Mouse (Mus musculus) liver, embryonic 14.5 days (tissue): Measurements from ENCODE around the gene I830077J02Rik. TPM values are rescaled to one million over a fixed set of nuclear protein-coding genes. Genes with fewer than 3 reads are reported as not detected.

ENCODE experiments used
- ATAC-seq: fragments of 200-750 bp; cut with Nextera tagmentation; 2 replicates; pipeline ENCODE4 v1.8.0; 2017; ENCODE audit warnings: moderate number of reproducible peaks, mild to moderate bottlenecking, moderate library complexity; ENCODE audit not compliant: insufficient read depth
- DNase-seq, 3 experiments: peaks; one replicate each; pipeline ENCODE4 v3.0.0-alpha.2; 2012 to 2013; ENCODE audit warnings: low read depth in 3 of 3, low spot score in 3 of 3
- H3K27ac ChIP-seq: fragments of 300-500 bp; sonication (generic); 2 replicates; pipeline ENCODE4 v1.5.1; 2014; ENCODE audit warnings: moderate library complexity, mild to moderate bottlenecking, control low read depth, inconsistent platforms
- H3K27me3 ChIP-seq: fragments of 300-500 bp; sonication (generic); 2 replicates; pipeline ENCODE4 v1.6.1; 2014; ENCODE audit warnings: mild to moderate bottlenecking, low read length, moderate library complexity; ENCODE audit not compliant: control insufficient read depth, insufficient read depth
- H3K36me3 ChIP-seq: fragments of 300-500 bp; sonication (generic); replicated peaks from 2 replicates; pipeline ENCODE4 v1.6.1; 2014; ENCODE audit warnings: low read depth; ENCODE audit not compliant: control insufficient read depth, insufficient read depth
- H3K4me1 ChIP-seq, 2 experiments: fragments of 200-500 bp in 1 of 2; fragments of 300-500 bp in 1 of 2; sonication (generic) in 1 of 2; replicated peaks; 2 replicates each; pipeline ENCODE4 v1.6.1; 2012 to 2014; ENCODE audit warnings: antibody characterized with exemption in 1 of 2, inconsistent platforms in 1 of 2, low read length in 1 of 2; ENCODE audit not compliant: control insufficient read depth in 2 of 2, insufficient read depth in 2 of 2
- H3K4me2 ChIP-seq: fragments of 300-500 bp; sonication (generic); 2 replicates; pipeline ENCODE4 v1.6.1; 2014; ENCODE audit warnings: low read depth, mild to moderate bottlenecking, control low read depth, moderate library complexity
- H3K4me3 ChIP-seq, 2 experiments: fragments of 200-500 bp in 1 of 2; fragments of 300-500 bp in 1 of 2; sonication (generic) in 1 of 2; 2 replicates each; pipeline ENCODE4 v1.5.1; 2012 to 2014; ENCODE audit warnings: low read depth in 2 of 2, low read length in 2 of 2, mild to moderate bottlenecking in 2 of 2, control low read depth in 1 of 2, inconsistent platforms in 1 of 2, moderate library complexity in 1 of 2; ENCODE audit not compliant: insufficient read depth in 1 of 2
- H3K9ac ChIP-seq: fragments of 300-500 bp; sonication (generic); replicated peaks from 2 replicates; pipeline ENCODE4 v1.6.1; 2014; ENCODE audit warnings: mild to moderate bottlenecking, control low read depth, moderate library complexity
- H3K9me3 ChIP-seq: fragments of 300-500 bp; sonication (generic); 2 replicates; pipeline ENCODE4 v1.6.1; 2016; ENCODE audit warnings: low read length, mixed read lengths; ENCODE audit not compliant: control insufficient read depth
- CTCF ChIP-seq: IDR thresholded peaks from 2 replicates; pipeline ENCODE4 v1.5.1; 2016; ENCODE audit warnings: antibody characterized with exemption, low read depth, control low read depth
- EP300 ChIP-seq: IDR thresholded peaks from 2 replicates; pipeline ENCODE4 v1.6.1; 2016; ENCODE audit warnings: antibody characterized with exemption, low read depth
- WGBS: fragments of 180-500 bp; shearing (Covaris S2); extraction: QIAGEN DNeasy Blood & Tissue Kit; methylation state at CpG from one replicate; pipeline ENCODE4 v1.1.7; 2014; ENCODE audit not compliant: insufficient replicate concordance; 5-methylcytosine and 5-hydroxymethylcytosine counted together
- polyA plus RNA-seq, 2 experiments: library from polyadenylated mRNA; depleted of rRNA in 1 of 2; stranded (reverse) in 1 of 2; unstranded in 1 of 2; fragments of >200 nt; fragmentation: Nextera tagmentation in 1 of 2; extraction: Ambion mirVana in 1 of 2; gene quantifications; 2 replicates each; pipeline versions ENCODE4 v1.2.1 to v1.2.3; 2012 to 2014

The I830077J02Rik gene
- polyA plus RNA-seq, 2 experiments: 3.0 to 4.1 TPM

GRCm38 (mm10) chr3:105929821-105930220 lies 2.6 kb downstream of the I830077J02Rik start:
- no peak for DNase-seq
- Histone ChIP-seq H3K27me3 (no peaks in the 10 kb centered on the region), H3K4me1 (peaks cover 2 to 19% of the 10 kb centered on the region in 2 experiments; a peak in 3 of 4 replicates), H3K4me3 (no peak overlapping the region), H3K36me3 (no peaks in the 10 kb centered on the region), H3K9ac (no peak overlapping the region), H3K27ac (no peak overlapping the region), H3K4me2 (no peak overlapping the region), H3K9me3 (no peaks in the 10 kb centered on the region)
- ATAC-seq: no peak
- TF ChIP-seq CTCF (no peak), EP300 (no peak)
- 48% methylated on average over 7 of the region's 7 CpGs for WGBS

DNA sequence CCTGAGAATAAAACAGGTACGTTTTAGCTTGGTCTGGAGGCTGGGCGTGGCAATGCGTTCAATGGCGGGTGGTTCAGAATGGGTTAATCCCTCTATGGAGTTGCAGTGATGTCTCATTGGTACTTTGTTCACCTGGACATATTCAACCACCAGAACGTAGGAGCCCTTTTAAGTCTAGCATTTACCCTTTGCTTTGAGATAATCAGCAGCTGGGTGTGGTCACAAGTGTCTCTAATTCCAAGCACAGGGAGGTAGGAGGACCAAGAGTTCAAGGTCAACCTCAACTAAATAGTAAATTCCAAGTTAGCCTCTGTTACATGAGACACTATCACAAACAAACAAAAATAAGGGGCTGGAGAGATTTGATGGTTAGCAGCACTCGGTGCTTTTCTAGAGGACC lies 3.7 kb downstream of the I830077J02Rik start:
- Histone ChIP-seq H3K27ac (no peak overlapping the region), H3K9me3 (no peaks in the 10 kb centered on the region), H3K4me2 (no peak overlapping the region), H3K9ac (no peak overlapping the region), H3K36me3 (no peaks in the 10 kb centered on the region), H3K4me1 (peaks cover 2 to 25% of the 10 kb centered on the region in 2 experiments; a peak in 3 of 4 replicates), H3K4me3 (no peak overlapping the region), H3K27me3 (no peaks in the 10 kb centered on the region)
- no peak for TF ChIP-seq CTCF
- TF ChIP-seq EP300: no peak
- WGBS: 73% methylated on average over 6 of the region's 6 CpGs
- no peak for DNase-seq
- ATAC-seq: no peak

DNA sequence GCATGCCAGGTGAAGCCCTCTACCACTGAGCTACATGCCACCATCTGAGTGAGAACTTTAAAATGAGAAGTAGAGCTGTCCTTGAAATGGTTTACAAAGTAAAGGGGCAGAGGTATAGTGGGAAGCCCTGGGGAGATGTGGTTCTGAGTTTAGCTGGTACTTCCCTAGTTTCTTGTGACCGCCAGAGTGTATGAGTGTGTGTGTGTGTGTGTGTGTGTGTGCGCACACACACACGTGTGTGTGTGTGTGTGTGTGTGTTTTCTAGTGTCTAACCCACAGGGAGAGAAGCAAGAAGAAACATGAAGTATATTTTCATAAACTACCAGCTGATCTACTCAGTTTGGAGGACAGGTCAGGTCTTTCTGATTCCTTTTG lies 4.3 kb downstream of the I830077J02Rik start:
- Histone ChIP-seq H3K27me3 (no peaks in the 10 kb centered on the region), H3K4me2 (no peak overlapping the region), H3K9ac (no peak overlapping the region), H3K36me3 (no peaks in the 10 kb centered on the region), H3K4me3 (no peak overlapping the region), H3K4me1 (peaks cover 2 to 25% of the 10 kb centered on the region in 2 experiments; a peak in 3 of 4 replicates), H3K9me3 (no peaks in the 10 kb centered on the region), H3K27ac (no peak overlapping the region)
- TF ChIP-seq EP300: no peak
- no peak for TF ChIP-seq CTCF
- 64% methylated on average over 3 of the region's 3 CpGs for WGBS
- ATAC-seq: no peak
- DNase-seq: no peak

GRCm38 (mm10) chr3:105927561-105928194 lies 4.8 kb downstream of the I830077J02Rik start:
- TF ChIP-seq EP300: no peak
- no peak for TF ChIP-seq CTCF
- Histone ChIP-seq H3K4me3 (no peak overlapping the region), H3K4me2 (no peak overlapping the region), H3K9me3 (no peaks in the 10 kb centered on the region), H3K9ac (no peak overlapping the region), H3K36me3 (no peaks in the 10 kb centered on the region), H3K4me1 (peaks cover 2 to 22% of the 10 kb centered on the region in 2 experiments; a peak in 3 of 4 replicates), H3K27me3 (no peaks in the 10 kb centered on the region), H3K27ac (no peak overlapping the region)
- ATAC-seq (no peak), DNase-seq (no peak)
- 61% methylated on average over 7 of the region's 7 CpGs for WGBS

DNA sequence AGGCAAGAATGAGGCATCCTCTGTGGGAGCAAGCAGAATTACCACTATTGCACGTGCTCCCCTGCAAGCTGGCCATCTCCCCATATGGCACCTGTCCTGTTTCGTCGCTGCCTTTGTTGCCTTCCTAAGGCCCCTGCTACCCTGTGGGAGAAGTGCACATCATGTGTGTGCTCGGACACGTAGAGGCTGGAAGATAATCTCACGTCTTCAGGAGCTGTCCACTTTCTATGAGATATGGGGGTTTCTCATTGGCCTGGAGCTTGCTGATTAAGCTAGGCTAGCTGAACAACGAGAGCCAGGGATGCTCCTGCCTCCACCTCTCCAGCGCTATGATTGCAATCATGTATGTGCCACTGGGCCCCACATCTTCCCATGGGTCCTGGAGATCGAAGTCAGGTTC lies 7.8 kb downstream of the I830077J02Rik start:
- Histone ChIP-seq H3K9ac (no peak overlapping the region), H3K36me3 (no peaks in the 10 kb centered on the region), H3K27me3 (no peaks in the 10 kb centered on the region), H3K27ac (no peak overlapping the region), H3K4me2 (no peak overlapping the region), H3K4me3 (no peak overlapping the region), H3K9me3 (no peaks in the 10 kb centered on the region), H3K4me1 (peaks cover 2 to 18% of the 10 kb centered on the region in 2 experiments; a peak in 3 of 4 replicates)
- ATAC-seq (peak; percentile 65), DNase-seq (no peak)
- TF ChIP-seq CTCF (no peak), EP300 (no peak)
- 42% methylated on average over 9 of the region's 9 CpGs for WGBS
